Mouse (Mus musculus) heart, adult 2 months (tissue): ENCODE data around the gene Olfr506.

Experiments
- CTCF ChIP-seq: fragments of 200-600 bp; IDR thresholded peaks from 2 replicates; pipeline ENCODE4 v1.8.1; 2022; ENCODE audit warnings: antibody characterized with exemption, mild to moderate bottlenecking, moderate library complexity
- POLR2A ChIP-seq: fragments of 200-500 bp; IDR thresholded peaks from 2 replicates; pipeline ENCODE4 v1.6.1; 2011; ENCODE audit warnings: mild to moderate bottlenecking, low read depth, low read length, control low read depth; ENCODE audit not compliant: insufficient read depth

GRCm38 (mm10) chr7:108662419-108662818 lies 51.8 kb downstream of the Olfr506 start:
- TF ChIP-seq CTCF (no peak), POLR2A (no peak)
